Mouse (Mus musculus) testis, adult 2 months (tissue): Measurements from ENCODE around the gene Mgrn1.

Experiments
- CTCF ChIP-seq: fragments of 200-500 bp; IDR thresholded peaks from 2 replicates; pipeline ENCODE4 v1.5.1; 2012; ENCODE audit warnings: low read depth, mild to moderate bottlenecking, inconsistent platforms, low read length, moderate library complexity; ENCODE audit not compliant: control insufficient read depth, insufficient read depth, insufficient replicate concordance
- POLR2A ChIP-seq: fragments of 200-500 bp; IDR thresholded peaks from 2 replicates; pipeline ENCODE4 v1.6.1; 2012; ENCODE audit warnings: low read depth, mild to moderate bottlenecking, inconsistent platforms, low read length, moderate library complexity; ENCODE audit not compliant: control insufficient read depth

GRCm38 (mm10) chr16:4898881-4899280 is 12.8 kb downstream of the Mgrn1 start:
- TF ChIP-seq CTCF, result no peak
- no peak for TF ChIP-seq POLR2A
